Mouse (Mus musculus): ENCODE measurements around the gene Srbd1. TPM values are rescaled to one million over a fixed set of nuclear protein-coding genes. Genes with fewer than 3 reads are reported as not detected.

Srbd1 gene
- polyA plus RNA-seq, 1 experiment, result 17.9 TPM

DNA sequence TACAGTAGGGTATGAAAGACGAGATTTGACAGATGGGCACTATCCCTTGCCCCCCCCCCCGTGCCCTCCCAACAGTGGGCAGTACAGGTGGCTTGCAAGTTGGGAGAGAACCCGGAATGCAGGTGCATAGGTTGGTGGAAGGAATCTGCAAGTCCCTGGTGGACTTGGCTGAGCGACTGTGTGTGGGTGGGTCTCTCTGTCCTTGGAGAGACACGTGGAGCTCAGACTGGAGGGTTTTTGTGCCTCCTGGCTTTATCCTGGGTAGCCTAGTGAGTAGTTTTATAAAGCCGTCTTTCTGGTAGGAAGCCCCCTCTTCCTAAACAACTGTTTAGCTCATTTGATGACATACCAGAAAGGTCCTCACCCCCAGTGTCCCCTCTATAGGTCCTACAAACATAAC lies 24.1 kb upstream of the Srbd1 start:
- Histone ChIP-seq H3K4me3 (ENCODE audit: insufficient read depth, low read length) (peak overlapping the region; percentile 59), H3K27ac (ENCODE audit: insufficient read depth, low read length) (no peak overlapping the region), H3K4me1 (ENCODE audit: control insufficient read depth, insufficient read depth, low read length) (peaks cover 3% of the 10 kb centered on the region; the same call in 1 of the 2 replicates)
- TF ChIP-seq POLR2A (IDR thresholded peaks at IDR 0.05; ENCODE audit: low read depth, low read length) (no peak), CTCF (IDR thresholded peaks at IDR 0.05; ENCODE audit: borderline replicate concordance, insufficient read depth, low read length) (no peak)

DNA sequence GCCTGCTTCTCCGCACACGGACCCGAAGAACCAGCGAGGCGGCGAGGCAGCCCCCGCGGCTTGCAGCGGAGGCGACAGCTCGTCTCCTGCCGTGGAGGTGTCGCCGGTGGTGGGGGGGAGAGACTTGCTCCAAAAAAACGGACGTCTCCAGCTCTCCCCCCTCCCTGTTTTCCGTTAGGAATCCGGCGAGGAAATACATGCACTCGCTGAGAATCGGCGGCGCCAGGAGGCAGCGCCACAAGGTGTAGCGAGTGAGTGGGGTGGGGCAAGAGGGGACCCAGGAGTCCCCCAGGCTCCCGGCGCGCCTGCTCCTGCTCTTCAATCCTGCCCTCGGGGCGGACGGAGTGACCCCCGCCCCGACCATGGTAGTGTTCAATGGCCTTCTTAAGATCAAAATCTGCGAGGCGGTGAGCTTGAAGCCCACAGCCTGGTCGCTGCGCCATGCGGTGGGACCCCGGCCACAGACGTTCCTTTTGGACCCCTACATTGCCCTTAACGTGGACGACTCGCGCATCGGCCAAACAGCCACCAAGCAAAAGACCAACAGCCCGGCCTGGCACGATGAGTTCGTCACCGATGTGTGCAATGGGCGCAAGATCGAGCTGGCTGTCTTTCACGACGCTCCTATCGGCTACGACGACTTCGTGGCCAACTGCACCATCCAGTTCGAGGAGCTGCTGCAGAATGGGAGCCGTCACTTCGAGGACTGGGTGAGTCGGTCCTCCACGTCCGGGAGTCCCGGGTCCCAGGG lies 23.4 kb upstream of the Srbd1 start:
- Histone ChIP-seq H3K4me3 (ENCODE audit: insufficient read depth, low read length) (peak overlapping the region; percentile 59), H3K27ac (ENCODE audit: insufficient read depth, low read length) (no peak overlapping the region), H3K4me1 (ENCODE audit: control insufficient read depth, insufficient read depth, low read length) (peaks cover 3% of the 10 kb centered on the region; the same call in 1 of the 2 replicates)
- no peak for TF ChIP-seq POLR2A (IDR thresholded peaks at IDR 0.05; ENCODE audit: low read depth, low read length)
- TF ChIP-seq CTCF (IDR thresholded peaks at IDR 0.05; ENCODE audit: borderline replicate concordance, insufficient read depth, low read length), result no peak

GRCm38 (mm10) chr17:86167320-86168230 lies 22.6 kb upstream of the Srbd1 start, which contains the start of gene Prkce:
Prkce (plus strand) TSS chr17:86167785.
- Histone ChIP-seq H3K27ac (ENCODE audit: insufficient read depth, low read length) (peak within 1 kb of the TSS; percentile 94), H3K4me3 (ENCODE audit: insufficient read depth, low read length) (peak within 1 kb of the TSS; percentile 59), H3K4me1 (ENCODE audit: control insufficient read depth, insufficient read depth, low read length) (peaks cover 3% of the 10 kb centered on the region; the same call in 1 of the 2 replicates)
- peak; percentile 86 for TF ChIP-seq POLR2A (IDR thresholded peaks at IDR 0.05; ENCODE audit: low read depth, low read length)
- no peak for TF ChIP-seq CTCF (IDR thresholded peaks at IDR 0.05; ENCODE audit: borderline replicate concordance, insufficient read depth, low read length)

DNA sequence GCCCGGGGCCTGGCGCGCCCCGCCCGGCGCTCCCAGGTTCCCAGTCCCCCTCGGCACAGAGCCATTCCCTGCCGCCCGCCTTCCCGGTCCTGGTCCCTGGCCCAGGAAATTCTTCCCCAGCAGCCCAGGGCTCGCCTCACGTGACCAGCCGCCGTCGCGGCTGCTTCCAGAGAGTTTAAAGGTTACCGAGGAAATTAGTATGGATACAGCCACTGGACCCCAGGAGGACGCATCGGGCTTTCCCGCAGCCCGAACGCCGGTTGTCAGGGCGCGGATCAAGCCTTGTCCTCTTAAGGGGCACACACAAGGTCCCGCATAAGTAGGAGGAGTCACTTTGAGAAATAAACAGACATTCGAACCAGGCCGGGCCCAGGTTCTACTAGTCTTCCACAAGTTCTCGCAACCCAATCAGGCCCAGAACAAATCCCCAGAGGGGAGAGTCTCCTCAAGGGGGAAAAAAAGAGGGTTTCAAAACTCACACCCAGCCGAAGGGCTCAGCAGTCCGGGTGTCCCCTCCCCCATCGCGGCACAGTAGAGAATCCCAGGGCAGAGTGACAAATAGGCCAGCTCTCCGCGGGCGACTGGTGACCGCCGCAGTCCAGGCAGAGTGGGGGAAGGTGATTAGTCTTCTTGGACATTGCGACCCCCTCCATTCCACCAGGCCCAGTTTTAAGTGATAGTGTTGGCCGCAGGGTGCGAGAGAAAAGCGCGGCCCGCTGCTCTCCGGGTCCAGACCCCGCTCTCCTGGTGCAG lies 21.8 kb upstream of the Srbd1 start:
- Histone ChIP-seq H3K4me1 (ENCODE audit: control insufficient read depth, insufficient read depth, low read length) (peaks cover 3% of the 10 kb centered on the region; the same call in 1 of the 2 replicates), H3K27ac (ENCODE audit: insufficient read depth, low read length) (peak overlapping the region; percentile 94), H3K4me3 (ENCODE audit: insufficient read depth, low read length) (peak overlapping the region; percentile 59)
- TF ChIP-seq POLR2A (IDR thresholded peaks at IDR 0.05; ENCODE audit: low read depth, low read length), result peak; percentile 45; the same call in 1 of the 2 replicates
- no peak for TF ChIP-seq CTCF (IDR thresholded peaks at IDR 0.05; ENCODE audit: borderline replicate concordance, insufficient read depth, low read length)

GRCm38 (mm10) chr17:86166051-86166566 lies 21.1 kb upstream of the Srbd1 start:
- no peak for TF ChIP-seq POLR2A (IDR thresholded peaks at IDR 0.05; ENCODE audit: low read depth, low read length)
- no peak for TF ChIP-seq CTCF (IDR thresholded peaks at IDR 0.05; ENCODE audit: borderline replicate concordance, insufficient read depth, low read length)
- Histone ChIP-seq H3K27ac (ENCODE audit: insufficient read depth, low read length) (peak overlapping the region; percentile 94), H3K4me3 (ENCODE audit: insufficient read depth, low read length) (peak overlapping the region; percentile 59), H3K4me1 (ENCODE audit: control insufficient read depth, insufficient read depth, low read length) (peaks cover 3% of the 10 kb centered on the region; the same call in 1 of the 2 replicates)

GRCm38 (mm10) chr17:86164416-86164815 lies 19.4 kb upstream of the Srbd1 start:
- TF ChIP-seq CTCF (IDR thresholded peaks at IDR 0.05; ENCODE audit: borderline replicate concordance, insufficient read depth, low read length), result no peak
- TF ChIP-seq POLR2A (IDR thresholded peaks at IDR 0.05; ENCODE audit: low read depth, low read length), result no peak
- H3K4me1 ChIP-seq (ENCODE audit: control insufficient read depth, insufficient read depth, low read length), result no peaks in the 10 kb centered on the region
- H3K4me3 ChIP-seq (ENCODE audit: insufficient read depth, low read length), result no peak overlapping the region
- H3K27ac ChIP-seq (ENCODE audit: insufficient read depth, low read length), result no peak overlapping the region

DNA sequence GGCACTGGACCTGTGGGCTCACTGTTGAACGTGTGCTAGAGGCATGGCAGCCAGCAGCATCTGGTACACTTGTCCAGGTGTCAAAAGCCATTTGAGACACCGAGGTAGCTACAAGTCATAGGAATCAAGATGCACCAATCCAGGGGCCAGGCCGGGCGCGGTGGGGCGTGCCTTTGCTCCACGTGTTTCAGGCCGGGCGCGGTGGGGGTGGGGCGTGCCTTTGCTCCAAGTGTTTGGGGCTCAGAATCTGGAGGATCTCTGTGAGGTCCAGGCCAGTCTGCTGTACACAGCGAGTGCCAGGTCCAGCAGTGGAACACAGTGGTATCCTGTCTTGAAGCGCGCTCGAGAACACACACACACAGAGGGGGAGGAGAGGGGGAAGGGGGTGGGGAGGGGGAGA lies 17.7 kb upstream of the Srbd1 start:
- no peak overlapping the region for H3K4me3 ChIP-seq (ENCODE audit: insufficient read depth, low read length)
- no peaks in the 10 kb centered on the region for H3K4me1 ChIP-seq (ENCODE audit: control insufficient read depth, insufficient read depth, low read length)
- TF ChIP-seq POLR2A (IDR thresholded peaks at IDR 0.05; ENCODE audit: low read depth, low read length) (no peak), CTCF (IDR thresholded peaks at IDR 0.05; ENCODE audit: borderline replicate concordance, insufficient read depth, low read length) (no peak)
- no peak overlapping the region for H3K27ac ChIP-seq (ENCODE audit: insufficient read depth, low read length)

GRCm38 (mm10) chr17:86156999-86157398 lies 12.0 kb upstream of the Srbd1 start:
- Histone ChIP-seq H3K4me3 (ENCODE audit: insufficient read depth, low read length) (no peak overlapping the region), H3K27ac (ENCODE audit: insufficient read depth, low read length) (no peak overlapping the region), H3K4me1 (ENCODE audit: control insufficient read depth, insufficient read depth, low read length) (no peaks in the 10 kb centered on the region)
- no peak for TF ChIP-seq CTCF (IDR thresholded peaks at IDR 0.05; ENCODE audit: borderline replicate concordance, insufficient read depth, low read length)
- no peak for TF ChIP-seq POLR2A (IDR thresholded peaks at IDR 0.05; ENCODE audit: low read depth, low read length)

GRCm38 (mm10) chr17:86150867-86151348 lies 5.9 kb upstream of the Srbd1 start:
- H3K27ac ChIP-seq (ENCODE audit: insufficient read depth, low read length), result no peak overlapping the region
- TF ChIP-seq POLR2A (IDR thresholded peaks at IDR 0.05; ENCODE audit: low read depth, low read length) (no peak), CTCF (IDR thresholded peaks at IDR 0.05; ENCODE audit: borderline replicate concordance, insufficient read depth, low read length) (no peak)
- no peaks in the 10 kb centered on the region for H3K4me1 ChIP-seq (ENCODE audit: control insufficient read depth, insufficient read depth, low read length)
- no peak overlapping the region for H3K4me3 ChIP-seq (ENCODE audit: insufficient read depth, low read length)
